ENCODE assay signal across 8 mouse cellular contexts in genomic region chr4:42949051-42949675, GRCm38 (mm10). TPM values are rescaled to one million over a fixed set of nuclear protein-coding genes. Genes with fewer than 3 reads are reported as not detected.
DNase-seq lines count a peak whose midpoint lies in the region; ATAC-seq and TF ChIP-seq lines count a peak whose summit lies in the region.

No protein-coding gene starts in this region.

- no peaks in the 10 kb centered on the region for H3K36me3 ChIP-seq in kidney, postnatal 0 days (ENCODE audit: insufficient read depth, low read length)
- peaks cover 10% of the 10 kb centered on the region; the same call in 1 of the 2 replicates for H3K36me3 ChIP-seq in embryonic facial prominence, embryonic 10.5 days (replicated peaks)
- H3K36me3 ChIP-seq in hindbrain, postnatal 0 days (ENCODE audit: insufficient read depth, low read length): no peaks in the 10 kb centered on the region
- H3K36me3 ChIP-seq in midbrain, embryonic 15.5 days (replicated peaks): no peaks in the 10 kb centered on the region

- no peak for DNase-seq in kidney, postnatal 0 days (ENCODE audit: low spot score)
- no peak for DNase-seq in kidney, postnatal 14 days
- DNase-seq in embryonic facial prominence, embryonic 10.5 days (ENCODE audit: low spot score): no peak
- no peak for DNase-seq in hindbrain, postnatal 0 days (ENCODE audit: low spot score)
- no peak for DNase-seq in frontal cortex, postnatal 36 days (ENCODE audit: low spot score in 2 of 2)
- no peak for DNase-seq in left cerebral cortex, postnatal 14 days (ENCODE audit: low spot score in 2 of 2)
- DNase-seq in spleen, postnatal 14 days (ENCODE audit: low spot score in 2 of 2): no peak

- peak overlapping the region; percentile 88 for H3K4me2 ChIP-seq in kidney, postnatal 0 days (ENCODE audit: low read length)
- H3K4me2 ChIP-seq in hindbrain, postnatal 0 days (ENCODE audit: low read depth, low read length): peak overlapping the region; percentile 91
- peak overlapping the region; percentile 96 for H3K4me2 ChIP-seq in midbrain, embryonic 15.5 days

- no peak overlapping the region for H3K9ac ChIP-seq in kidney, postnatal 0 days (ENCODE audit: low read depth, low read length)
- no peak overlapping the region; the same call in 1 of the 2 replicates for H3K9ac ChIP-seq in hindbrain, postnatal 0 days (replicated peaks; ENCODE audit: low read length)
- H3K9ac ChIP-seq in midbrain, embryonic 15.5 days: no peak overlapping the region

- intact Hi-C loops in left cerebral cortex, postnatal 14 days (cut with DNase I): loop anchor here (5.0 kb wide), 1 partner anchor 72 kb away; no protein-coding TSS in a partner anchor

- peaks cover 14% of the 10 kb centered on the region for H3K4me1 ChIP-seq in kidney, postnatal 0 days (replicated peaks; ENCODE audit: insufficient read depth, low read length)
- peaks cover 67% of the 10 kb centered on the region for H3K4me1 ChIP-seq in embryonic facial prominence, embryonic 10.5 days
- peaks cover 59% of the 10 kb centered on the region for H3K4me1 ChIP-seq in hindbrain, postnatal 0 days (ENCODE audit: insufficient read depth, low read length)
- peaks cover 77% of the 10 kb centered on the region for H3K4me1 ChIP-seq in midbrain, embryonic 15.5 days

- no peaks in the 10 kb centered on the region; the same call in 1 of the 2 replicates for H3K27me3 ChIP-seq in kidney, postnatal 0 days (ENCODE audit: insufficient read depth, low read length)
- H3K27me3 ChIP-seq in embryonic facial prominence, embryonic 10.5 days (replicated peaks; ENCODE audit: low read depth, poor library complexity, severe bottlenecking): peaks cover 36% of the 10 kb centered on the region
- H3K27me3 ChIP-seq in hindbrain, postnatal 0 days (ENCODE audit: insufficient read depth, low read length): no peaks in the 10 kb centered on the region
- H3K27me3 ChIP-seq in midbrain, embryonic 15.5 days (replicated peaks): no peaks in the 10 kb centered on the region

- peak overlapping the region; percentile 70 for H3K4me3 ChIP-seq in kidney, postnatal 0 days (replicated peaks; ENCODE audit: low read depth, low read length)
- peak overlapping the region; percentile 82 for H3K4me3 ChIP-seq in embryonic facial prominence, embryonic 10.5 days
- peak overlapping the region; percentile 78 for H3K4me3 ChIP-seq in hindbrain, postnatal 0 days (ENCODE audit: low read length)
- peak overlapping the region; percentile 75 for H3K4me3 ChIP-seq in midbrain, embryonic 15.5 days

- no peak overlapping the region for H3K27ac ChIP-seq in kidney, postnatal 0 days
- peak overlapping the region; percentile 51; the same call in 1 of the 2 replicates for H3K27ac ChIP-seq in embryonic facial prominence, embryonic 10.5 days (replicated peaks)
- H3K27ac ChIP-seq in hindbrain, postnatal 0 days: peak overlapping the region; percentile 98
- peak overlapping the region; percentile 86 for H3K27ac ChIP-seq in midbrain, embryonic 15.5 days

- TF ChIP-seq CTCF in kidney, postnatal 0 days (IDR thresholded peaks at IDR 0.05; ENCODE audit: low read depth): no peak
- TF ChIP-seq CTCF in hindbrain, postnatal 0 days (IDR thresholded peaks at IDR 0.05; ENCODE audit: low read depth): no peak

- 8% methylated on average over 14 of the region's 14 CpGs for WGBS in kidney, postnatal 0 days
- WGBS in embryonic facial prominence, embryonic 10.5 days: 14% methylated on average over 14 of the region's 14 CpGs
- 10% methylated on average over 14 of the region's 14 CpGs for WGBS in hindbrain, postnatal 0 days
- 14% methylated on average over 14 of the region's 14 CpGs for WGBS in midbrain, embryonic 15.5 days

- H3K9me3 ChIP-seq in kidney, postnatal 0 days (replicated peaks; ENCODE audit: low read length): no peaks in the 10 kb centered on the region
- H3K9me3 ChIP-seq in embryonic facial prominence, embryonic 10.5 days: no peaks in the 10 kb centered on the region
- H3K9me3 ChIP-seq in hindbrain, postnatal 0 days (ENCODE audit: low read length): no peaks in the 10 kb centered on the region
- H3K9me3 ChIP-seq in midbrain, embryonic 15.5 days: no peaks in the 10 kb centered on the region

- no peak for ATAC-seq in kidney, postnatal 0 days (replicated peaks; ENCODE audit: low FRiP score, low read depth)
- ATAC-seq in hindbrain, postnatal 0 days: no peak
- no peak for ATAC-seq in midbrain, embryonic 15.5 days (replicated peaks)

RNA-seq across cellular contexts. Expression of gene Dnajb5, which starts 0.5 kb away (rescaled TPM):
- polyA plus RNA-seq in kidney, postnatal 0 days (2015; fragmentation: Nextera tagmentation; extraction: Ambion mirVana): 4.6 and 5.3 TPM in 2 replicates
- 10.3 and 10.9 TPM in 2 replicates for polyA plus RNA-seq in embryonic facial prominence, embryonic 10.5 days (2016; fragmentation: Nextera tagmentation; extraction: Ambion mirVana)
- 88.0 and 96.9 TPM in 2 replicates for total RNA-seq in hindbrain, postnatal 0 days (2014; rRNA removed)
- polyA plus RNA-seq in hindbrain, postnatal 0 days (2015; fragmentation: Nextera tagmentation; extraction: Ambion mirVana): 28.1 and 33.4 TPM in 2 replicates
- polyA plus RNA-seq in midbrain, embryonic 15.5 days (2015; fragmentation: Nextera tagmentation; extraction: Ambion mirVana): 51.5 and 53.0 TPM in 2 replicates
- total RNA-seq in left cerebral cortex, postnatal 14 days (2021): 100 to 1,000 TPM; 225 to 284 TPM

RNA-seq across cellular contexts. Expression of gene 1700022I11Rik, which starts 20.2 kb away (rescaled TPM):
- 0.37 and 0.66 TPM in 2 replicates for polyA plus RNA-seq in kidney, postnatal 0 days (2015; fragmentation: Nextera tagmentation; extraction: Ambion mirVana)
- polyA plus RNA-seq in embryonic facial prominence, embryonic 10.5 days (2016; fragmentation: Nextera tagmentation; extraction: Ambion mirVana): 0.54 and 0.76 TPM in 2 replicates
- total RNA-seq in hindbrain, postnatal 0 days (2014; rRNA removed): not detected in 2 replicates
- 0.37 and 0.60 TPM in 2 replicates for polyA plus RNA-seq in hindbrain, postnatal 0 days (2015; fragmentation: Nextera tagmentation; extraction: Ambion mirVana)
- 0.29 and 0.50 TPM in 2 replicates for polyA plus RNA-seq in midbrain, embryonic 15.5 days (2015; fragmentation: Nextera tagmentation; extraction: Ambion mirVana)
- not detected for total RNA-seq in left cerebral cortex, postnatal 14 days (2021)

RNA-seq across cellular contexts. Expression of gene Phf24, which starts 32.7 kb away (rescaled TPM):
- 0.34 and 0.64 TPM in 2 replicates for polyA plus RNA-seq in kidney, postnatal 0 days (2015; fragmentation: Nextera tagmentation; extraction: Ambion mirVana)
- 0.44 and 1.2 TPM in 2 replicates for polyA plus RNA-seq in embryonic facial prominence, embryonic 10.5 days (2016; fragmentation: Nextera tagmentation; extraction: Ambion mirVana)
- 123 and 130 TPM in 2 replicates for total RNA-seq in hindbrain, postnatal 0 days (2014; rRNA removed)
- 33.9 and 38.6 TPM in 2 replicates for polyA plus RNA-seq in hindbrain, postnatal 0 days (2015; fragmentation: Nextera tagmentation; extraction: Ambion mirVana)
- polyA plus RNA-seq in midbrain, embryonic 15.5 days (2015; fragmentation: Nextera tagmentation; extraction: Ambion mirVana): 40.5 and 41.2 TPM in 2 replicates
- 100 to 1,000 TPM; 328 to 359 TPM for total RNA-seq in left cerebral cortex, postnatal 14 days (2021)

RNA-seq across cellular contexts. Expression of gene Vcp, which starts 51.1 kb away (rescaled TPM):
- 356 and 406 TPM in 2 replicates for polyA plus RNA-seq in kidney, postnatal 0 days (2015; fragmentation: Nextera tagmentation; extraction: Ambion mirVana)
- 664 and 683 TPM in 2 replicates for polyA plus RNA-seq in embryonic facial prominence, embryonic 10.5 days (2016; fragmentation: Nextera tagmentation; extraction: Ambion mirVana)
- total RNA-seq in hindbrain, postnatal 0 days (2014; rRNA removed): 187 and 191 TPM in 2 replicates
- 445 and 455 TPM in 2 replicates for polyA plus RNA-seq in hindbrain, postnatal 0 days (2015; fragmentation: Nextera tagmentation; extraction: Ambion mirVana)
- polyA plus RNA-seq in midbrain, embryonic 15.5 days (2015; fragmentation: Nextera tagmentation; extraction: Ambion mirVana): 485 and 501 TPM in 2 replicates
- 100 to 1,000 TPM; 223 to 226 TPM for total RNA-seq in left cerebral cortex, postnatal 14 days (2021)

Comparison
In these comparisons a context has a peak if more than half of its experiments do, and no peak if none do; other contexts are left out.
1. RNA of gene Phf24, which starts 32.7 kb away (polyA plus RNA-seq): 40.5 to 41.2 TPM in midbrain, embryonic 15.5 days and 33.9 to 38.6 TPM in hindbrain, postnatal 0 days; 0.34 to 0.64 TPM in kidney, postnatal 0 days and 0.44 to 1.2 TPM in embryonic facial prominence, embryonic 10.5 days; every median in the first group is over 10 times any median in the second.
2. Peak in every context shown above with its lines, with median percentiles within 50 percentile points of each other: H3K4me2 ChIP-seq and H3K4me3 ChIP-seq.